Mouse (Mus musculus): Measurements from ENCODE around the gene Cd63. TPM values are rescaled to one million over a fixed set of nuclear protein-coding genes. Genes with fewer than 3 reads are reported as not detected.

Cd63 gene
- polyA plus RNA-seq (2012; ENCODE audit: low replicate concordance), result 2.3 and 2.7 TPM in 2 replicates

GRCm38 (mm10) chr10:128900698-128901097 lies at the start of gene Cd63:
Cd63 (plus strand) TSS chr10:128900989.

GRCm38 (mm10) chr10:128891296-128892094 lies 9.3 kb upstream of the Cd63 start, which contains the start of gene Gdf11:
Gdf11 (minus strand) TSS chr10:128891718.

GRCm38 (mm10) chr10:128922822-128923012 lies 21.9 kb downstream of the Cd63 start, which contains the start of gene Rdh5:
Rdh5 (minus strand) TSS chr10:128922888.

GRCm38 (mm10) chr10:128923935-128924334 lies 23.1 kb downstream of the Cd63 start, which contains the start of gene Bloc1s1:
Bloc1s1 (minus strand) TSS chr10:128924035.

GRCm38 (mm10) chr10:128933574-128933973 lies 32.8 kb downstream of the Cd63 start, which contains the start of gene Itga7:
Itga7 (plus strand) TSS chr10:128933818.

GRCm38 (mm10) chr10:128960590-128961584 lies 60.1 kb downstream of the Cd63 start, which contains the start of gene Mettl7b:
Mettl7b (minus strand) TSS chr10:128960988.

Other genes with a start within 250 kb of the Cd63 start
- gene Suox, start 226.9 kb upstream of the Cd63 start, polyA plus RNA-seq (2012; ENCODE audit: low replicate concordance), result 1.3 and 4.4 TPM in 2 replicates
- gene Rab5b, start 204.7 kb upstream of the Cd63 start, polyA plus RNA-seq (2012; ENCODE audit: low replicate concordance), result 31.8 and 41.9 TPM in 2 replicates
- 0.13 TPM in 1 of 2 replicates, not detected in the other for gene Pmel, start 196.8 kb upstream of the Cd63 start, polyA plus RNA-seq (2012; ENCODE audit: low replicate concordance)
- gene Cdk2, start 196.0 kb upstream of the Cd63 start, polyA plus RNA-seq (2012; ENCODE audit: low replicate concordance), result 14.0 and 16.9 TPM in 2 replicates
- gene Dgka, start 156.1 kb upstream of the Cd63 start, polyA plus RNA-seq (2012; ENCODE audit: low replicate concordance), result 43.6 and 56.3 TPM in 2 replicates
- gene Pym1, start 153.1 kb upstream of the Cd63 start, polyA plus RNA-seq (2012; ENCODE audit: low replicate concordance), result 183 and 229 TPM in 2 replicates
- 0.37 and 0.57 TPM in 2 replicates for gene Mmp19, start 110.1 kb upstream of the Cd63 start, polyA plus RNA-seq (2012; ENCODE audit: low replicate concordance)
- 16.7 and 31.8 TPM in 2 replicates for gene Dnajc14, start 96.9 kb upstream of the Cd63 start, polyA plus RNA-seq (2012; ENCODE audit: low replicate concordance)
- 4.1 TPM in 2 replicates for gene Tmem198b, start 96.6 kb upstream of the Cd63 start, polyA plus RNA-seq (2012; ENCODE audit: low replicate concordance)
- gene Sarnp, start 83.7 kb upstream of the Cd63 start, polyA plus RNA-seq (2012; ENCODE audit: low replicate concordance), result 1.8 and 18.2 TPM in 2 replicates
- 3.1 and 13.9 TPM in 2 replicates for gene Ormdl2, start 79.3 kb upstream of the Cd63 start, polyA plus RNA-seq (2012; ENCODE audit: low replicate concordance)
- 9.6 and 15.8 TPM in 2 replicates for gene Gdf11, start 9.3 kb upstream of the Cd63 start, polyA plus RNA-seq (2012; ENCODE audit: low replicate concordance)
- gene Rdh5, start 21.9 kb downstream of the Cd63 start, polyA plus RNA-seq (2012; ENCODE audit: low replicate concordance), result 11.4 and 14.3 TPM in 2 replicates
- 58.6 and 185 TPM in 2 replicates for gene Bloc1s1, start 23.0 kb downstream of the Cd63 start, polyA plus RNA-seq (2012; ENCODE audit: low replicate concordance)
- 2.5 and 5.2 TPM in 2 replicates for gene Itga7, start 32.8 kb downstream of the Cd63 start, polyA plus RNA-seq (2012; ENCODE audit: low replicate concordance)
- not detected in 2 replicates for gene Mettl7b, start 60.0 kb downstream of the Cd63 start, polyA plus RNA-seq (2012; ENCODE audit: low replicate concordance)
- not detected in 2 replicates for gene Olfr9, start 88.4 kb downstream of the Cd63 start, polyA plus RNA-seq (2012; ENCODE audit: low replicate concordance)
- gene Olfr763, start 109.8 kb downstream of the Cd63 start, polyA plus RNA-seq (2012; ENCODE audit: low replicate concordance), result not detected in 2 replicates
- not detected in 2 replicates for gene Olfr764-ps1, start 138.9 kb downstream of the Cd63 start, polyA plus RNA-seq (2012; ENCODE audit: low replicate concordance)
- gene Olfr765, start 149.0 kb downstream of the Cd63 start, polyA plus RNA-seq (2012; ENCODE audit: low replicate concordance), result not detected in 2 replicates
- gene Olfr766-ps1, start 168.0 kb downstream of the Cd63 start, polyA plus RNA-seq (2012; ENCODE audit: low replicate concordance), result not detected in 2 replicates
- not detected in 2 replicates for gene Olfr767, start 181.9 kb downstream of the Cd63 start, polyA plus RNA-seq (2012; ENCODE audit: low replicate concordance)
- not detected in 2 replicates for gene Olfr768, start 198.4 kb downstream of the Cd63 start, polyA plus RNA-seq (2012; ENCODE audit: low replicate concordance)
- gene Olfr769, start 216.9 kb downstream of the Cd63 start, polyA plus RNA-seq (2012; ENCODE audit: low replicate concordance), result not detected in 2 replicates
- gene Olfr770, start 238.0 kb downstream of the Cd63 start, polyA plus RNA-seq (2012; ENCODE audit: low replicate concordance), result not detected in 2 replicates